Mouse (Mus musculus) E14TG2a.4 (cell line): Measurements from ENCODE around the gene Mrps26.

Source experiments
- CTCF ChIP-seq: conservative IDR thresholded peaks from 2 replicates; pipeline ENCODE4 v1.5.1; 2014; ENCODE audit warnings: low read length
- NANOG ChIP-seq: IDR thresholded peaks from 2 replicates; pipeline ENCODE4 v1.6.1; 2014; ENCODE audit warnings: borderline replicate concordance, low read length, mixed read lengths

- TF ChIP-seq CTCF (no peak), NANOG (no peak)
These were observed 26.7 kb upstream of the Mrps26 start for GRCm38 (mm10) chr2:130536890-130537289.
